Mouse (Mus musculus) gastrocnemius, adult 18-20 months (tissue): ENCODE data around the gene Tal1. TPM values are rescaled to one million over a fixed set of nuclear protein-coding genes. Genes with fewer than 3 reads are reported as not detected.

Experiments used
- DNase-seq: peaks from one replicate; pipeline ENCODE4 v3.0.0; 2021; ENCODE audit warnings: low spot score
- total RNA-seq, 2 experiments: library from RNA; stranded (reverse); gene quantifications; 2 replicates each; pipeline ENCODE4 v1.2.3; 2021

Gene Tal1
- total RNA-seq, 2 experiments from 2014 or later, result 0.93 to 1.0 TPM

DNA sequence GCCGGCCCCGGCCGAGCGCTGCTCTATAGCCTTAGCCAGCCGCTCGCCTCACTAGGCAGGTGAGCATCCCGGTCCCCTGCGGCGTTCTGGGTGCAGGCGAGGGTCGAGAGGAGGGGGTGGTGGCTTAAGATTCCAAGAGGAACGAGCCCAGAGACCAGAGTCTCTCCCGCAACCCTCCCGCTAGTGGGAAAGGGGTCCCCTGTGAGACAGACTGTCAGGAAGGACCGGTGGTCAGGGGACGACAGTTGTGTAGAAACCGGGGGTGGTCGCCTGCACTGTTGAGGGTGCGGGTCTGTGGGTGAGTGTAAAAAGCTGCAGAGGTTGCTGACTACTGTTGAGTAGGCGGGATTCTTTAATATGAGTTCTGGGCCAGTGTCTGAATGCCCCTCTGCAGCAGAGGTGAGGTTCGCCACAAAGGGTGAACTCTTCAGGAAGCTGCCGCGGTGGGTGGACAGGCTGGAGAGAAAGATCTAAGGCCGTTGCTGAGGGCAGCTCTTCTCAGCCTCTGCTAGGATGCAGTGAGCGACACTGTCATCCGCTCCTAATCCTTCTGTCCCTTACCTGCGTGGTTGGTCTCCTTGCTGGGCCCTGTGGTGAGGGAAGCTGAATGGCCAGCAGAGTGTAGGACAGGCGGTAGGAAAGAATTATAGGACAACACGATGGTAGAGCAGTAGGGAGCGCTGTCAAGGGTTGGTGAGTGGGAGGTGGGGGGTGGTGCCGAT, 7.5 kb downstream of the Tal1 start:
- no peak for DNase-seq

DNA sequence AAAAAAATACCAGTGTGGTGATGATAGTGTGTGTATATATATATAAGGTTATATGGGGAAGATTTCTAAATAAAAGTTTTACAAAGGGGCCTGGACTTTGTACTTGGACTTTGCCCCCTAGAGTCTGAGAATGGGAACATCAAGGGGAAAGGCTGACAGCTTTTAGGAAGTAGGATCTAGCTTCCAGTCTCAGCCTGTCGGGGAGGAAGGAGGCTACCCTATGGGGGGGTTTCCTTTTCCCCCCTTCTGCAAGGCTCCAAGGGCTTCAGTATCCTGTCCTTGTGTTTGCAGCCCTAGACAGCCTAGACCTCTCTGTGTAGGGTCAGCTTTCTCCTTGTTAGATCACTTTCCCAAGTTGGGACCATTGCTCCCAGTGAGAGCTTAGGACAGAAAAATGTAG, 15.4 kb downstream of the Tal1 start:
- no peak for DNase-seq

DNA sequence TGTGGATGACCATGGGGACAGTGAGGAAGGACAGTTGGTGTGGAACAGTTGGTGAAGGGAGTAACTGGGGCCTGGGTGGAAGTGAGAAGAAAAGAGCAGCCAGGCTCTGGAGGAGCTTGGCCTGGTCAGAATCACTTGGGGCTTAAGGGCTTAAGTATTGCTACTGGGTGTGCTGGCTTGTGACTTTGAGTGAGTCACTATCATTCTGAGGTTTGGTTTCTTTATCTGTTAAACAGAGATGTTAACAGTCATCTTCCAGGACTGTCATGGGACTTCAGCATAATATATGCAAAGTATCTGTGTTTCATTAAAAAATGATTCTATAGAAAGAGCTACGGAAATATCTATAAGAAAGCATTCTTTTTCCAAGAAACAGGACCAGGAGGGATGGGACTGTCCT, 18.6 kb downstream of the Tal1 start:
- no peak for DNase-seq

DNA sequence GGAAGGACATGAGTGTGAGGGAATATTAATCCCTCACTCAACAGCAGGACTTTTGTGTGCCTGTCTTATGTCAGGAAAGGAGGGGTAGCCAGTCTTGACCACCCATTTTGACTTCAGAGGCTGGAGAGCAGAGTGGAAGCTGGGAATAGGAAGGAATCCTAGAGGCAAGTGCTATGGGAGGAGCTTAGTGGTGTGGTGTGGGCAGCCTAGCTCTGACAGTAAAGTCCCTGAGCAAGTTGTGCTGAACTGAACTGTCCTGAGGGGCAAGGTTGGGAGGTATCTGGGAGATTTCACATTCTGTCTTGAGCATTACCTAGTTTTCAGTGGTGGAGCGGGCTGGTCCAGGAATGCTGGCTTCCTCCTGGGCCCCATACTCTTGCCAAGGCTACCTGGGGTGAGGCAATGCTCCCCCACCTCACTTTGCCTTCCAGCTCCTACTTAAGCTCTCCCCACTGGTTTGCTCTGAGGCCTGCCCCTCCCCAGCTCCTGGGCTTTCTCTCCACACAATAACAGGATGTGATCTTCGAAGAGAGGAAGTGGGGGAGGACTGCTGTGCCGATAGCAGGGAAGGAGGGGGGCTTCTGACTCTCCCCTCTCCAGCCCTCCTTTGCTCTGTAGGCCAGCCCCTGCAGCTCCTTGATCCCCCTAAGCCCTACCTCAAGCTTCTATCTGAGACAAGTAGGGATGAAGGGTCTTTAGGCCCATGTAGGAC, 19.1 kb downstream of the Tal1 start:
- no peak for DNase-seq

DNA sequence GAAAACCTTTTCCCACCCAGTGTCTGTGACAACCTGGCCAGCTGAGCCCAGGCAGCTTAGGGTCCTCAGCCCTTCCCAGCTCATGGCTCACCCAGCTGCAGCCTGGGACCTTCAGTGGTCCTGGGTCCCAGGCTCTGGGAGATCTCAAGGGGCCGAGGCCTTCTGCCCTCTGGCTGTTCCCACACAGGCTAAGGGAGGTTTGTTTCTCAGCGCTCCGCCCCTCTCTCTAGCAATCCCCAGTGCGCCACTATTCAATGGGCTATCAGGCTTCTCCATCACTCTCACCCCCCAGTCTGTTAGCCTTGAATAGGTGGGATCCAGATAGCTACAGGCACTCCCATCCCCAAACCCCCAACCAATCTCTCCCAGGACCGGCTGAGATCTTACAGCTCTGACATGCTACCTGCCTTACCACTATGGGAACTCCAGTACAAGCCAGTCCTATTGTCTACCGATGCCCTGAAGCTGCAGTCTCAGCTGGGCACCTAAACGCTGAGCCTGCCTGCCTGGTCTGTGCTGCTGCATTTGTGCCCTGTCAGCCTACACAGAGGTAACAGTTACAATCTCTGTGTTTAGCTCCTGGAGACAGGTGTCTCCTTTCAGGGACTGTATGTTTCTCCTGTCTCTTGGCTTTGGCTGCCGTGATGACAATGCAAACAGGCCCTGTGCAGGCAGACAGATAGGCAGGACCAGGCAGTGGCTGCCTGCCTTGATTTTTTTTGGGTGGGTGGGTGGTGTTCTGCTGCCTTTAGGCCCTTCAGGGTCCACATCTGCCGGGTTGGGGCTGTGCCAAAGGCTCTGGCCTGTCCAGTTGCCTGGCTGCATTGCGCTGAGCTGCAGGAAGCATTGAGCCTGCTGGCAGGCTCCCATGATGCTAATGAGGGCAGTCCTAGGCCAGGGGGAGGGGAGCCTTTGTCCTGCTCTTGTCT, 22.9 kb downstream of the Tal1 start:
- no peak for DNase-seq

DNA sequence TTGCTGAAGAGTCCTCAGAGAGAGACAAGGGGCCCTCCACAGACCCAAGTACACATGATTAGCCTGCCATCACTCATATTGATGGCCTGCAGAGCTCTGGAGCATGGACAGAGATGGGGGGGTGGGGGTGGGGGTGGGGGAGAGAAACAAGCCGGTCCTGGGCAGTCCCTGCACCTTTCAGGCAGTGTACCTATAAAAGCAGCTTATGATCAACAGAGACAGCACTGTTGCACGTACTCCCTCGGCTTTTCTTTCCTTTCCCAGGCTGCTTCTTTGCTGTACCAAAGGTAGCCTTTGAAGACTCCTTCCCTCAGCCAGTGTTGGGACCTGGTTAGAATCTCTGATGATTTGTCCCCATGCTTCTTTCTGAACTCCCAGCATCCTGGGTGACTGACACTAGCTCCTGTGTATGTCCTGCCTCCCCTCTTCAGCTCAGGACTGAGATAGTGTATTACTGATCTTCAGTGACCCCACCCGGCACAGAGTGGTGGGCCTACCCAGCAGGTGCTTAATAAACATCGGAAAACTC, 23.7 kb downstream of the Tal1 start:
- no peak for DNase-seq

DNA sequence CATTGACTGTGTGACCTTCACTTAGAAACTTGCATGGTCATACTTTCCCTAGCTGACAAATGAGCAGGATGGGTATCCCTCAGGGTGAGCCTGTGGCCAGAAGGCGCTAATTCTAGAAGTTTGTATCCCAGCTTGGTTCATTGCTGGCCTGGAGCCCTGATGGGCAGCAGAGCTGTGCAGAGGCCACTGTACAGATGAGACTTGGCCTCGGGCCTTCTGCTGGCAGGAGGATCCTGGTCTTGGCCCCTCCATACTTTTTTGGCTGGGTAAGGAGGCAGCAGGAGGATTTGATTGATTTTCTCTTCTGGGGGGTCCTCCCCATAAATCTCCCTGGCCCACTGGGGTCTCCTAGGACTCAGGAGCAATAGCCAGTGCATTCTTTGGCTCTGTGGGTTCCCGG, 26.8 kb downstream of the Tal1 start:
- no peak for DNase-seq

DNA sequence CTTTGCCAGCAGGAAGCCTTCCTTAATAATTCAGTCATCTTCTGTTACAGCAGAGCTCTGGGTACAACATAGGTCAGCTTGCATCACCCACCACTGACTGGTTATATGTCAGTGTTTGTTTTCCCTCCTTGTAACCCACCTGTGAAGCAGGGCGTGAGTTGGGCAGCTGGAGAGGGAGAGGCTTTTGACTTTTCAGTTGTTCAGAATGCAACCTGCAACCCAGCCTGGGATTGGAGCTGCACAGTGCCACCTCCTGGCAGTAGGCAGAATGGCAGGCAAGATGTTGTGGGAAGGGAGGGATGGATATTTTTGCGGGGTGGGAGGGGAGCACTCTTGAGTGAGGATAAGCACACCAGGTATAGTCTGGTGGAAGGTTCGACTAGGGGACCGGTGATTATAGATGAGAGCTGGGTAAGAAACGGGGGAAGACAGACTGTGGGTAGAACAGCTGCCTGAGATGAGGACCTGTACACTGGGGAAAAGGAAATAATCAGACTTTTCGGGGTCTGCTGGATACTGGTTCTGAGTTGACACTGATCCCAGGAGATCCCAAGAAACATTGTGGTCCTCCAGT, 29.4 kb downstream of the Tal1 start:
- DNase-seq, result peak; percentile 33

DNA sequence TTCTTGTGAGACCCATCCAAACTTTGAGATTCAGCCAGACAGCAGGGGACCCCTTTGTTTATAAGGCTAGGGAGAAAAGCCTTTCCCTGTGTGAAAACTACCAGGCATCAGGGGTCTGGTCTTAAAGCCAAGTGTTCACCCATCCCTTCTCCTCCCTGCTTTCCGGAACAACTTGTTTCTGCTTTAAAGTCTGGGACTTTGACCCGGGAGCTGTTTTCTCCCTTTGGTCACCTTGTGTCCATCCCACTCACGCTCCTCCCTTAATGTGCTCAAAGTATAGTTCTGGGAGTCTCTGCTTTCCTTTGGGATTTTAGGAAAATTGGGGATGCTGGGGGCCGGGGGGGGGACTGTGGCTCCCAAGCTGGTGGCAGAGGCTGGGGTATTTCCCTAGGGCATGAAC, 30.0 kb downstream of the Tal1 start:
- no peak for DNase-seq

DNA sequence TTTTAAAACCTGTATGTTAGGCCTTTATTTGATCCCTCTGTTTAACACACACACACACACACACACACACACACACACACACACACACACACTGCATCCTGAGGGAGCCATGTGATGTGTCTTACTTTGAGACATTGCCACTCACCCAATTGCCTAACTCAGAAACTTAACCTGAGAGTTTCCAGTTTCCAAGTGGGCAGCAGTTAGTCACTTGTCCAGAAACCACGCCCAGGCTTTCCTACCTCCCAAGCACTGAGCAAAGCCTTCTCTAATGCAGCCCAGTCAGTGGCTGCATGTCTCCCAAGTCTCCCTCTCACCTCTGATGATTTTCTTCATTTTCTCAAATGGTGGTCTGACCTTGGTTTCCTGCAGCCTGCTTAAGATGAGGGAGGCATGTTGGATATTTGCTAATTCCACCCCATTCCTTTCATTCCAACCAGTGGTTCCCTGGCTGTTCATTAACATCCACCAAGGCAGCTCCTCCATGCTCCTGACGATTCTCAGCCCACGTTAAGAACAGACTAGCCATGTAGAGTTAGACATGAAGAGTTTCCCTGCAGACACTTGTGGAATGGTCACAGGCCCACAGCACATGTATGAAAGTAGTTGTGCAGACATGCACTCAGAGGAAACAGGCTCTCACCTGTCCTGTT, 30.7 kb downstream of the Tal1 start:
- no peak for DNase-seq

DNA sequence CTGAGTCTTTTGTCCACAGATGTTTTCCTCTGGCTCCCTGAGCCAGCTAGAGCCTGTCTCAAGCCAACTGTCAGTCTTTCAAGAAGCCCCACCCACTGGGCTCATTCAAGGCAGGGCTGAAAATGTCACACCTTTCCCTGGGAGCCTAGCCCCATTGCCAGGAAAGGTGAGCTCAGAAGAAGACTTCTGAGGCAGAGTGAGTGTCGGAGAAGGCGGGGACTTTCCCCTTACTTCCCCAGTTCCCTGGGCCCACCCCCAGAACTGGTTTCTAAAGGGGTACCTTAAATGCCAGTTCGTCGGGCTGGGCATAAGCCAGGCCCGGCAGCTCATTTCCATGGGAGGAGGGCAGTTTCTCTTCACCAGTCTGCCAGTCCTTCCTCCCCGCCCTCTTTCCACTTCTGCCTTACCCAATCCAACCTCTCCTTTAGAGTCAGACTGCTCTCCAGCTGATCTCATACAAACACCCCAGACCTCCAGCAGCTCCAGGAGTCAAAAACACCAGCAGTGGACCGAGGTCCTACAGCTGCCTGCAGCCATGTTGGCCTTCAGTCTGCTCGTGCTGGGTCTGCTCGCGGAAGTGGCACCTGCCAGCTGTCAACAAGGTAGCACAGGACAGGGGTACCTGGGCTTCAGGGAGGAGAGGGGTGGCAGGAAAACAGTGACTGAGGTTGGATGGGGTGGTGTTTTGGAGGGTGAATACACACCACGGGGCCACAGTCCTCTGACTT, 32.5 kb downstream of the Tal1 start, which contains the start of gene Pdzk1ip1:
Pdzk1ip1 (plus strand) TSS at position 98 of the 728 bp plus-strand sequence.
- DNase-seq, result no peak

DNA sequence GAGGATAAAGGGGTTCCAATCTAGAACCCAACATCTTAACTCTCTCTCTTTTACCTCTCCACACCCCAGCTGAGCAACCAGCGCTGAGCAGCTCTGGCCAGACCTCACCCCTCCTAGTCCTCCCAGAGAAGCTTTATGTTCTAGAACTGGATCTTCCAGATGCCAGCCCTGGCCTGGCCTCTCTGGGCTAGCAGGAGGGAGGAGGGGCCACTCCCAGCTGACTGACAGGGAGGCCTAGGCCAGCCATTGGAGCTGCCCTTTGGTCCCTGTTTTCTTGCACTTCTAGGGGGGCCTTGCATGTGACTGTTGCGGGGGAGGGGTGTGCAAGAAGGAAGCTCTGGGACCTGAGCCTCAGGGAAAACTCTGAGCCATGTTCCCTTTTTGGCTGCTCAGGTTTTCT, 34.4 kb downstream of the Tal1 start:
- DNase-seq, result no peak

DNA sequence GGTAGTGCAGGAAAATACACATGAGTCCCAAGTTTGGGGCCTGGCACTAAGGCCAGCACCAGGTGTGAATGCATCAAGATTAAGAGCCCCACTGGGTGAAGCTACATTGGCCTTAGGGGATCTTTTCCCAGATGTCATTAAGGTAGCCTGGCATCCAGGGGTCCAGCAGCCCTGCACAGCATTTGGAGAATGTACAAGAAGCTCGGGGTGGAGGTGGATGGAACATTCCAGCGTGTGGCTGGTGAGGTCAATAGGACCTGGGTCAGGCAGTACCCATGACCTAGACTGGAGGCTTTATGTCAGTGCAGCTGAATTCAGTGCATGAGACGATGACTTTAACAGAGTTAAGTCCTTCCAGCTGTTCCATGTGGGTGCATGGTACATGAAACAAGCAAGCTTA, 35.6 kb downstream of the Tal1 start:
- DNase-seq, result no peak

DNA sequence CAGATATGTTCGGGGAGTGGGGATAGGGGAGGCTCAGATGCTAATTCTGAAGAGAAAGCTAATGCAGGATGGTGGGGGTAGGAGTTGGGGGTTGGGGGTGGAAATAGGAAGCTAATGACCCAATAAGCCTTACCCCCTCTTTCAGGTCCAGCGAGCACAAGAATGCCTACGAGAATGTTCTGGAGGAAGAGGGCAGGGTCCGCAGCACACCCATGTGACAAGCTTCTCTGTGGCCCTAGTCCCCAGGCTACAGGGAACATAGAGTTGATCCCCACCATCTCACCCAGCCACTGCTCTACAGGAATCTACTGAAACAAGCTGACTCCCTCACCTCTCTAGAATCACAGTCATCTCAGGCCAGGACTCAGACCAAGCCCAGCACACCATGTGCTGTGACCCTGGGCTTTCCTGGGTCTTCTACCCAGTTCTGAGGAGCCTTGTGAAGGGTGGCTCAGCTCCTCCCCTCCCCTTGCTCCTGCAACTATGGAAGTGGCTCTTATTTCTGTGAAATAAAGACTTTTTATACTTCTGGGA, 37.2 kb downstream of the Tal1 start:
- no peak for DNase-seq

DNA sequence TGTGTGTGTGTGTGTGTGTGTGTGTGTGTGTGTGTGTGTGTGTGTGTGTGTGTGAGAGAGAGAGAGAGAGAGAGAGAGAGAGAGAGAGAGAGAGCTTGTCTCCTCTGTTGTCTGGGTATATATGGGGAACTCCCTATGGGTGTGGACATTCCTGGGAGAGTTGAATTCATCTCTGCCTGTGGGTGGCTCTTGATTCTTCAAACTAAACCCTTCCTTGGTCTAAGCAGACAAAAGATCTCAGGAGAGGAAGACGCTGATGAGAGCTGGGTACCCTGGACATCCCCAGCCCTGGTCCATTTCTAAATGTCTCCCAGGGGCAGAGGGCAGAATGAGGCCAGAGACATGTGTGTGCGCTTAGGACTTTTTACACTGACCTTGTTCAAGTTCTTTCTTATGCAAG, 37.8 kb downstream of the Tal1 start:
- DNase-seq, result no peak

DNA sequence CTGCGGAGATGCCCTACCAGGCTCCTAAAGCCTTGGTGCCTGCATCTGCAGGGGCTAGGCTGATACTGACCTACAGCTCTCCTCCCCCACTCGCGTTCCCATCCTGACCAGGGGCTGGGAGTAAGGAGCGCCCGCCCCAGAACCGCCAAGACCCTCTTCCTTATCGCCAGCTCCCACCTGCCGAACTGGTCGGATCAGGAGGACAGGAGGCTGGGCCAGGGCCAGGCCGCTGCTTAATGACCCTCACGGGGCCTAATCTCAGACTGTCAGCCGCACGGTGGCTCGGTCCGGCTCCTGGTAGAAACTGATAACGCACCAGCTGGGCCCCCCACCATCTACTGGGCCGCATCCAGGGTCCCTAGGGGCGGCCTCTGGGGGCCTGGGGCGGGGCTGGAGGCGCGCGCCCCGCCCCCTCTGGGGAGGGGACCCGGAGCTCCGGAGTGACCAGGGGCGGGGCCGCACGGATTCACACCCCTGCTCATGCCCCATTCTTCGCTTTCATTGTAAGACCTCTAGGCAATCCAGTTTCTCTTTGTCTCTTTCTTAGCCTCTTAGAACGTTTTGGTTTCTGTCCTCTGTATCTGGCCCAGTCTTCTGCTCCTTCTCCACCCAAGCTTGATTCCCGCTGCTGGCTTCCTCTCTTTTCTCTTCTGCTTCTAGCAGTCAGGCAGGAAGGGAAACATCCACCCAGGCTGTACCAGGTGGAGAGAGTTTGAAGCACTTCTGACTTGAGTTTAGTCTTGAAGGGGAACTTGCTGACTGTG, 39.6 kb downstream of the Tal1 start:
- no peak for DNase-seq

DNA sequence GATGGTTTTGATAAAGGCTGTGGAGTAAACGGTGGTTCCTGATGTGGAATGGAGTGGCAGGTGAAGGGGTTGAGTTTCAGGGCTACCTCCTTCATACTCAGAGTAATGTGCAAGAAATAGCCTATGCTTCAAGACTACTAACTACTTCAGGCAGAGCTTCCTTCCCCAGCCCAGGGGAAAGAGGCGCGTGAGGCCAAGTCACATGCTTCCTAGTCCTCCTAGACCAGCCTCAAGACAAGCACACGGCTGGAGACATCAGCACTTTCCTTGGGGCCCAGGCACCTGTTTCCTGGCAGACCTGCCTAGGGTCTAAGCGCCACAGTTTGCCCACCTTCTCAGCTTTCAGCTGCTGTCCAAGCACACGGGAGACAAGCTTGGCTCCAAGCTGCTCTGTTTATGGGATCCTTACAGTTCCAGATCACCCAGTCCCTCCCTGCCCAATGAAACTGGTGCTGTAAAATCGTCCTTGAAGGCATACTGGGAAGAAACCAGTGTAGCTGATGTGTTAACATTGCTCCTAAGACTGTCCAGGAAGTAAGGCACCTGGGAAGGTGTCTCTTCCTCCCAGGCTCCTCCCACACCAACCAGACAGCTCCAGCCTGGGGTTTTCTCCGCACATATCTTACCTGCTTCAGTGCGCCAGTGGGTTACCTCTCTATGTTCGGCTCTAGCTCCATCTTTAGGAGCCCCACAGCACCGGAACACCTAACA, 40.4 kb downstream of the Tal1 start:
- DNase-seq, result no peak

DNA sequence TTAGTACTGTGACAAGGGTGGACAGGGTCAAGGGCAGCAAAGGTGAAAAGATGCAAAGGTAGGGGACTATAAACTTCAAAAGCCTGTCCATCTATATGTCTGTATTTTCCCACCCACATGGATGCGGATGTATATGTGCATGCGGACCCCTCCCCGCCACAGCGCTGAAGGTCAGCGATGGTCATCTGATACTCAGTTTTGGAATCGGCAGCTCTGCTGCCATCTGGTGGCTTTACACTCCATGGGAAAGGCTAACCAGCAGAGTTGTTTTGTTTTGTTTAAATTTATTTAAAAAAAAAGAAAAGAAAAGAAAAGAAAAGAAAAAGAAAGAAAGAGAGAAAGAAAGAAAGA, 40.9 kb downstream of the Tal1 start:
- no peak for DNase-seq

DNA sequence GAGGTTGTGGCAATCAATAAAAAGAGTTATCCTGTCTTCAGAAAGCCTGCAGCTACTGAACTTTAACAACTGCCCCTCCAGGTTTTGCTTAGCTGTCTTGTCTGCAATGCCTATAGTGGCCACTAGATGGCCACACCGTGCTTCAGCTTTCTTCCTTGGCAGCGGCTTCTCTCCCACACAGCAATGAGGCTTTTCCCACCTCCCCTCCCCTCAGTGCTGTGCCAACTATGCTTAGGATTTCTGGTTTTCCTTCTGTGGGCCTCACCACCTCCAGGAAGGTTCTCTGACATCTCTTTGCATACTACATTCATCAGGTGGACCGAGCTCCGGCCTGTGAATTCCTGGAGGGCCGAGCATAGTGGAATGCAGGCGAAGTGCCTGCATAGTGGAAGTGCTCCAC, 45.5 kb downstream of the Tal1 start:
- peak; percentile 25 for DNase-seq
